Mouse (Mus musculus) bone marrow macrophage, adult 2 months (primary cell): Measurements from ENCODE around the gene Atxn10. TPM values are rescaled to one million over a fixed set of nuclear protein-coding genes. Genes with fewer than 3 reads are reported as not detected.

Source experiments
- H3K27ac ChIP-seq: 2 replicates; pipeline ENCODE4 v1.5.1; 2012; ENCODE audit warnings: low read depth, low read length; ENCODE audit not compliant: insufficient read depth
- H3K4me1 ChIP-seq: 2 replicates; pipeline ENCODE4 v1.6.1; 2012; ENCODE audit warnings: low read length; ENCODE audit not compliant: control insufficient read depth, insufficient read depth
- H3K4me3 ChIP-seq: 2 replicates; pipeline ENCODE4 v1.5.1; 2012; ENCODE audit warnings: mild to moderate bottlenecking, low read length, moderate library complexity; ENCODE audit not compliant: insufficient read depth
- CTCF ChIP-seq: IDR thresholded peaks from 2 replicates; pipeline ENCODE4 v1.5.1; 2012; ENCODE audit warnings: low read depth, mild to moderate bottlenecking, low read length, moderate library complexity
- POLR2A ChIP-seq: IDR thresholded peaks from 2 replicates; pipeline ENCODE4 v1.6.1; 2012; ENCODE audit warnings: mild to moderate bottlenecking, low read depth, low read length, borderline replicate concordance
- polyA plus RNA-seq: library from polyadenylated mRNA; stranded (reverse); fragments of >200 nt; gene quantifications from 2 replicates; pipeline ENCODE4 v1.2.4, GENCODE M21; 2012; ENCODE audit not compliant: missing spikeins, insufficient read depth, insufficient read length

Atxn10 gene
- polyA plus RNA-seq, 1 experiment = 70.2 TPM

GRCm38 (mm10) chr15:85389915-85390314, 53.9 kb downstream of the Atxn10 start:
- H3K27ac ChIP-seq = no peak overlapping the region
- H3K4me1 ChIP-seq = 0 out of 2 replicates have a peak, but pooled peaks cover 2% of the 10 kb centered on the region
- TF ChIP-seq POLR2A (no peak), CTCF (no peak)
- H3K4me3 ChIP-seq = no peak overlapping the region

GRCm38 (mm10) chr15:85395360-85395759, 59.3 kb downstream of the Atxn10 start:
- TF ChIP-seq POLR2A (no peak), CTCF (no peak)
- Histone ChIP-seq H3K27ac (no peak overlapping the region), H3K4me3 (no peak overlapping the region), H3K4me1 (no peaks in the 10 kb centered on the region)

GRCm38 (mm10) chr15:85401926-85402325, 65.9 kb downstream of the Atxn10 start:
- TF ChIP-seq CTCF (no peak), POLR2A (no peak)
- peaks cover 15% of the 10 kb centered on the region for H3K4me1 ChIP-seq
- no peak overlapping the region for H3K4me3 ChIP-seq
- no peak overlapping the region for H3K27ac ChIP-seq

GRCm38 (mm10) chr15:85403256-85403731, 67.2 kb downstream of the Atxn10 start:
- Histone ChIP-seq H3K4me1 (peaks cover 15% of the 10 kb centered on the region), H3K4me3 (no peak overlapping the region), H3K27ac (no peak overlapping the region)
- TF ChIP-seq CTCF (no peak), POLR2A (no peak)

GRCm38 (mm10) chr15:85404739-85405138, 68.7 kb downstream of the Atxn10 start:
- no peak overlapping the region for H3K27ac ChIP-seq
- no peak for TF ChIP-seq POLR2A
- TF ChIP-seq CTCF = no peak
- no peak overlapping the region for H3K4me3 ChIP-seq
- peaks cover 15% of the 10 kb centered on the region for H3K4me1 ChIP-seq

DNA sequence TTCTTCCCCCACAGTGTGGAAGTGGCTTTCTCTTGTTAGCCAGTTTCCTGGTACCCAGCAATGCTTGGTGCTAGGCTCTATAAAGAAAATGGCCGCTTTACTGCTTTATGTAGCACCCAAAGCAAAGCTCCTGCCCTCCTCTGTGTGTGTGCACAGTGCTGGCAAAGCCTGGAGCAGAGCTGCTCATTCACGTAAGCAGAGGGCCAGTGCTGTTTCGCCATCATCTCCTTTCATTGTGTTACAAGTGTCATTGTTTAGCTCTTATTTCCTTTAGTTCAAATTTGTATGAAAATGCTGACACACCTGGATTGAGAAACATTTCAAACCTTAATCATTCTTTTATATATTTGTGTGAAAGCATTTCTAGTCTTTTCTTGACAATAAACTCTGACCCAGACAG, 69.5 kb downstream of the Atxn10 start:
- Histone ChIP-seq H3K4me3 (no peak overlapping the region), H3K4me1 (peaks cover 15% of the 10 kb centered on the region), H3K27ac (no peak overlapping the region)
- no peak for TF ChIP-seq CTCF
- no peak for TF ChIP-seq POLR2A

GRCm38 (mm10) chr15:85406846-85407245, 70.8 kb downstream of the Atxn10 start:
- TF ChIP-seq CTCF (no peak), POLR2A (no peak)
- no peak overlapping the region for H3K27ac ChIP-seq
- H3K4me1 ChIP-seq = peaks cover 15% of the 10 kb centered on the region
- H3K4me3 ChIP-seq = no peak overlapping the region

GRCm38 (mm10) chr15:85407342-85407741, 71.3 kb downstream of the Atxn10 start:
- no peak for TF ChIP-seq CTCF
- TF ChIP-seq POLR2A = no peak
- Histone ChIP-seq H3K4me3 (no peak overlapping the region), H3K4me1 (peaks cover 15% of the 10 kb centered on the region), H3K27ac (no peak overlapping the region)

DNA sequence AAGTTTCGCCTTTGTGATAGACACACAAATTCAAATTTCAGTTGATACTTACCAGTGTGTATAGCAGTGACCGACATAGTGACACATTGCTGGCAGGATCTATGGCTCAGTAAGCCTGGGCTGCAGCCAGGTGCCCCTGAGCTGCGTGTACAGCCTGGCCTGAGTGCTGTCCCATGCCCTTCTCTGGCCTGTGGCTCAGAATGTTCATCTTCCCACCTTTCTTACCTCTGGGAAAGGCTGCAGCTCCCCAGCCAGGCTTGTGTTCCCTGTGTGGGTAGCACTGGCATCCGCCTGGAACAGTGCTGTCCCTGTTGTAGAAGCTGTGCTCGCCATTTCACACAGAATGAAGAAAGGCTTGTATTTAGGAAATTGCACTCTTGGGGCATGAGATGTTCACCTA, 72.7 kb downstream of the Atxn10 start:
- TF ChIP-seq CTCF (no peak), POLR2A (no peak)
- H3K4me3 ChIP-seq = no peak overlapping the region
- no peak overlapping the region for H3K27ac ChIP-seq
- peaks cover 11% of the 10 kb centered on the region for H3K4me1 ChIP-seq

GRCm38 (mm10) chr15:85409245-85409783, 73.3 kb downstream of the Atxn10 start:
- TF ChIP-seq CTCF (no peak), POLR2A (no peak)
- Histone ChIP-seq H3K27ac (no peak overlapping the region), H3K4me3 (no peak overlapping the region), H3K4me1 (peaks cover 9% of the 10 kb centered on the region)
